Mouse (Mus musculus): ENCODE measurements at regions not wholly inside any gene's neighbourhood (a gene's known extent, or its start where the extent isn't known, plus 50 kb on each side); places are given as distances from the start of the nearest gene placed in this dataset.

- 80% methylated on average over 4 of the region's 4 CpGs for WGBS
- Histone ChIP-seq H3K4me2 (ENCODE audit: low read depth, low read length) (no peak overlapping the region), H3K9ac (replicated peaks; ENCODE audit: low read length) (no peak overlapping the region), H3K27me3 (ENCODE audit: control insufficient read depth, insufficient read depth, low read length) (no peaks in the 10 kb centered on the region), H3K4me1 (ENCODE audit: control insufficient read depth, insufficient read depth, low read length) (no peaks in the 10 kb centered on the region), H3K9me3 (replicated peaks; ENCODE audit: control insufficient read depth, low read length) (no peaks in the 10 kb centered on the region), H3K27ac (replicated peaks; ENCODE audit: low read depth, low read length) (no peak overlapping the region), H3K4me3 (ENCODE audit: low read depth, low read length) (no peak overlapping the region), H3K36me3 (replicated peaks; ENCODE audit: control insufficient read depth, insufficient read depth, low read depth, low read length) (no peaks in the 10 kb centered on the region)
- DNase-seq (ENCODE audit: low spot score) (no peak), ATAC-seq (replicated peaks; ENCODE audit: insufficient number of reproducible peaks, low FRiP score, low TSS enrichment, low read depth) (no peak)
Observed at GRCm38 (mm10) chr3:39249224-39249892, 362.6 kb downstream of the Fat4 start.

- Histone ChIP-seq H3K36me3 (replicated peaks; ENCODE audit: control insufficient read depth, insufficient read depth, low read depth, low read length) (no peaks in the 10 kb centered on the region), H3K4me2 (ENCODE audit: low read depth, low read length) (no peak overlapping the region), H3K9ac (replicated peaks; ENCODE audit: low read length) (no peak overlapping the region), H3K27me3 (ENCODE audit: control insufficient read depth, insufficient read depth, low read length) (no peaks in the 10 kb centered on the region), H3K4me1 (ENCODE audit: control insufficient read depth, insufficient read depth, low read length) (no peaks in the 10 kb centered on the region), H3K4me3 (ENCODE audit: low read depth, low read length) (no peak overlapping the region), H3K27ac (replicated peaks; ENCODE audit: low read depth, low read length) (no peak overlapping the region), H3K9me3 (replicated peaks; ENCODE audit: control insufficient read depth, low read length) (no peaks in the 10 kb centered on the region)
- ATAC-seq (replicated peaks; ENCODE audit: insufficient number of reproducible peaks, low FRiP score, low TSS enrichment, low read depth) (no peak), DNase-seq (ENCODE audit: low spot score) (no peak)
- WGBS, result 77% methylated on average over 1 of the region's 1 CpGs
Observed at GRCm38 (mm10) chr3:39253076-39253475, 366.3 kb downstream of the Fat4 start.

GRCm38 (mm10) chr3:39264671-39265430 lies 378.1 kb downstream of the Fat4 start:
- H3K9me3 ChIP-seq (replicated peaks; ENCODE audit: control insufficient read depth, low read length), result no peaks in the 10 kb centered on the region
- ATAC-seq (replicated peaks; ENCODE audit: insufficient number of reproducible peaks, low FRiP score, low TSS enrichment, low read depth) (no peak), DNase-seq (ENCODE audit: low spot score) (no peak)
- no peak overlapping the region for H3K4me3 ChIP-seq (ENCODE audit: low read depth, low read length)
- no peak overlapping the region for H3K4me2 ChIP-seq (ENCODE audit: low read depth, low read length)
- H3K36me3 ChIP-seq (replicated peaks; ENCODE audit: control insufficient read depth, insufficient read depth, low read depth, low read length), result no peaks in the 10 kb centered on the region
- no peaks in the 10 kb centered on the region for H3K4me1 ChIP-seq (ENCODE audit: control insufficient read depth, insufficient read depth, low read length)
- no peak overlapping the region for H3K27ac ChIP-seq (replicated peaks; ENCODE audit: low read depth, low read length)
- H3K9ac ChIP-seq (replicated peaks; ENCODE audit: low read length), result no peak overlapping the region
- H3K27me3 ChIP-seq (ENCODE audit: control insufficient read depth, insufficient read depth, low read length), result no peaks in the 10 kb centered on the region
- WGBS, result 76% methylated on average over 2 of the region's 2 CpGs

- Histone ChIP-seq H3K4me2 (ENCODE audit: low read depth, low read length) (no peak overlapping the region), H3K4me3 (ENCODE audit: low read depth, low read length) (no peak overlapping the region), H3K36me3 (replicated peaks; ENCODE audit: control insufficient read depth, insufficient read depth, low read depth, low read length) (no peaks in the 10 kb centered on the region), H3K9me3 (replicated peaks; ENCODE audit: control insufficient read depth, low read length) (no peaks in the 10 kb centered on the region), H3K9ac (replicated peaks; ENCODE audit: low read length) (no peak overlapping the region), H3K27ac (replicated peaks; ENCODE audit: low read depth, low read length) (no peak overlapping the region), H3K27me3 (ENCODE audit: control insufficient read depth, insufficient read depth, low read length) (no peaks in the 10 kb centered on the region), H3K4me1 (ENCODE audit: control insufficient read depth, insufficient read depth, low read length) (no peaks in the 10 kb centered on the region)
- 91% methylated on average over 1 of the region's 1 CpGs for WGBS
- DNase-seq (ENCODE audit: low spot score), result no peak
- no peak for ATAC-seq (replicated peaks; ENCODE audit: insufficient number of reproducible peaks, low FRiP score, low TSS enrichment, low read depth)
Observed at GRCm38 (mm10) chr3:39265606-39266005, 378.9 kb downstream of the Fat4 start.

- Histone ChIP-seq H3K27ac (replicated peaks; ENCODE audit: low read depth, low read length) (no peak overlapping the region), H3K4me2 (ENCODE audit: low read depth, low read length) (no peak overlapping the region), H3K9ac (replicated peaks; ENCODE audit: low read length) (no peak overlapping the region), H3K4me3 (ENCODE audit: low read depth, low read length) (no peak overlapping the region), H3K27me3 (ENCODE audit: control insufficient read depth, insufficient read depth, low read length) (no peaks in the 10 kb centered on the region), H3K36me3 (replicated peaks; ENCODE audit: control insufficient read depth, insufficient read depth, low read depth, low read length) (no peaks in the 10 kb centered on the region), H3K4me1 (ENCODE audit: control insufficient read depth, insufficient read depth, low read length) (no peaks in the 10 kb centered on the region), H3K9me3 (replicated peaks; ENCODE audit: control insufficient read depth, low read length) (no peaks in the 10 kb centered on the region)
- no peak for ATAC-seq (replicated peaks; ENCODE audit: insufficient number of reproducible peaks, low FRiP score, low TSS enrichment, low read depth)
- no peak for DNase-seq (ENCODE audit: low spot score)
- 86% methylated on average over 3 of the region's 3 CpGs for WGBS
Observed at GRCm38 (mm10) chr3:39269388-39269787, 382.6 kb downstream of the Fat4 start.

- H3K4me3 ChIP-seq (ENCODE audit: low read depth, low read length), result no peak overlapping the region
- H3K9me3 ChIP-seq (replicated peaks; ENCODE audit: control insufficient read depth, low read length), result no peaks in the 10 kb centered on the region
- no peak overlapping the region for H3K27ac ChIP-seq (replicated peaks; ENCODE audit: low read depth, low read length)
- H3K27me3 ChIP-seq (ENCODE audit: control insufficient read depth, insufficient read depth, low read length), result no peaks in the 10 kb centered on the region
- H3K4me2 ChIP-seq (ENCODE audit: low read depth, low read length), result no peak overlapping the region
- ATAC-seq (replicated peaks; ENCODE audit: insufficient number of reproducible peaks, low FRiP score, low TSS enrichment, low read depth) (no peak), DNase-seq (ENCODE audit: low spot score) (no peak)
- H3K9ac ChIP-seq (replicated peaks; ENCODE audit: low read length), result no peak overlapping the region
- 86% methylated on average over 1 of the region's 1 CpGs for whole genome bisulfite sequencing
- no peaks in the 10 kb centered on the region for H3K36me3 ChIP-seq (replicated peaks; ENCODE audit: control insufficient read depth, insufficient read depth, low read depth, low read length)
- H3K4me1 ChIP-seq (ENCODE audit: control insufficient read depth, insufficient read depth, low read length), result no peaks in the 10 kb centered on the region
Observed at GRCm38 (mm10) chr3:39272616-39273015, 385.9 kb downstream of the Fat4 start.

- ATAC-seq (replicated peaks; ENCODE audit: insufficient number of reproducible peaks, low FRiP score, low TSS enrichment, low read depth) (no peak), DNase-seq (ENCODE audit: low spot score) (no peak)
- no peaks in the 10 kb centered on the region for H3K36me3 ChIP-seq (replicated peaks; ENCODE audit: control insufficient read depth, insufficient read depth, low read depth, low read length)
- WGBS, result 80% methylated on average over 4 of the region's 4 CpGs
- no peaks in the 10 kb centered on the region for H3K4me1 ChIP-seq (ENCODE audit: control insufficient read depth, insufficient read depth, low read length)
- no peak overlapping the region for H3K9ac ChIP-seq (replicated peaks; ENCODE audit: low read length)
- no peaks in the 10 kb centered on the region for H3K9me3 ChIP-seq (replicated peaks; ENCODE audit: control insufficient read depth, low read length)
- no peak overlapping the region for H3K27ac ChIP-seq (replicated peaks; ENCODE audit: low read depth, low read length)
- no peaks in the 10 kb centered on the region for H3K27me3 ChIP-seq (ENCODE audit: control insufficient read depth, insufficient read depth, low read length)
- no peak overlapping the region for H3K4me3 ChIP-seq (ENCODE audit: low read depth, low read length)
- H3K4me2 ChIP-seq (ENCODE audit: low read depth, low read length), result no peak overlapping the region
Observed at GRCm38 (mm10) chr3:39276897-39277296, 390.2 kb downstream of the Fat4 start.

- Histone ChIP-seq H3K4me2 (ENCODE audit: low read depth, low read length) (no peak overlapping the region), H3K4me1 (ENCODE audit: control insufficient read depth, insufficient read depth, low read length) (no peaks in the 10 kb centered on the region), H3K27me3 (ENCODE audit: control insufficient read depth, insufficient read depth, low read length) (no peaks in the 10 kb centered on the region), H3K4me3 (ENCODE audit: low read depth, low read length) (no peak overlapping the region), H3K9ac (replicated peaks; ENCODE audit: low read length) (no peak overlapping the region), H3K36me3 (replicated peaks; ENCODE audit: control insufficient read depth, insufficient read depth, low read depth, low read length) (no peaks in the 10 kb centered on the region), H3K27ac (replicated peaks; ENCODE audit: low read depth, low read length) (no peak overlapping the region), H3K9me3 (replicated peaks; ENCODE audit: control insufficient read depth, low read length) (no peaks in the 10 kb centered on the region)
- no peak for DNase-seq (ENCODE audit: low spot score)
- 80% methylated on average over 6 of the region's 6 CpGs for WGBS
- no peak for ATAC-seq (replicated peaks; ENCODE audit: insufficient number of reproducible peaks, low FRiP score, low TSS enrichment, low read depth)
Observed at GRCm38 (mm10) chr3:39277310-39277709, 390.6 kb downstream of the Fat4 start.
